Mouse (Mus musculus) forebrain, postnatal 0 days (tissue): ENCODE results near the gene Crhr2. TPM values are rescaled to one million over a fixed set of nuclear protein-coding genes. Genes with fewer than 3 reads are reported as not detected.

Experiments used
- ATAC-seq: fragments of 200-750 bp; cut with Nextera tagmentation; 2 replicates; pipeline ENCODE4 v1.8.0; 2017; ENCODE audit warnings: mild to moderate bottlenecking, moderate library complexity
- DNase-seq: peaks from one replicate; pipeline ENCODE4 v3.0.0-alpha.2; 2015
- H3K27ac ChIP-seq: fragments of 300-500 bp; sonication (generic); 2 replicates; pipeline ENCODE4 v1.5.1; 2014; ENCODE audit warnings: low read depth, mild to moderate bottlenecking, antibody characterized with exemption, low read length, moderate library complexity, mixed read lengths
- H3K27me3 ChIP-seq: fragments of 300-500 bp; sonication (generic); 2 replicates; pipeline ENCODE4 v1.6.1; 2014; ENCODE audit warnings: mild to moderate bottlenecking, low read length, mixed read lengths; ENCODE audit not compliant: insufficient read depth
- H3K36me3 ChIP-seq: fragments of 300-500 bp; sonication (generic); 2 replicates; pipeline ENCODE4 v1.6.1; 2014; ENCODE audit warnings: mild to moderate bottlenecking, moderate library complexity; ENCODE audit not compliant: insufficient read depth
- H3K4me1 ChIP-seq: fragments of 300-500 bp; sonication (generic); 2 replicates; pipeline ENCODE4 v1.6.1; 2014; ENCODE audit warnings: antibody characterized with exemption; ENCODE audit not compliant: insufficient read depth
- H3K4me2 ChIP-seq: fragments of 300-500 bp; sonication (generic); 2 replicates; pipeline ENCODE4 v1.6.1; 2014; ENCODE audit warnings: low read depth, mild to moderate bottlenecking, moderate library complexity
- H3K4me3 ChIP-seq: fragments of 300-500 bp; sonication (generic); 2 replicates; pipeline ENCODE4 v1.5.1; 2014; ENCODE audit warnings: low read depth, low read length, mixed read lengths
- H3K9ac ChIP-seq: fragments of 300-500 bp; sonication (generic); 2 replicates; pipeline ENCODE4 v1.6.1; 2014; ENCODE audit warnings: mild to moderate bottlenecking
- H3K9me3 ChIP-seq: fragments of 300-500 bp; sonication (generic); 2 replicates; pipeline ENCODE4 v1.6.1; 2016; ENCODE audit warnings: low read length
- CTCF ChIP-seq: sonication (generic); IDR thresholded peaks from 2 replicates; pipeline ENCODE4 v1.5.1; 2016; ENCODE audit warnings: antibody characterized with exemption, control low read depth, low read depth
- WGBS: fragments of 180-500 bp; shearing (Covaris S2); extraction: QIAGEN DNeasy Blood & Tissue Kit; methylation state at CpG from one replicate; pipeline ENCODE4 v1.1.7; 2014; 5-methylcytosine and 5-hydroxymethylcytosine counted together
- polyA plus RNA-seq: library from polyadenylated mRNA; unstranded; fragments of >200 nt; fragmentation: Nextera tagmentation; extraction: Ambion mirVana; gene quantifications from 2 replicates; pipeline ENCODE4 v1.2.1, GENCODE M21; 2015
- total RNA-seq: library from RNA; depleted of rRNA; stranded (reverse); fragments of >200 nt; gene quantifications from 2 replicates; pipeline ENCODE4 v1.2.3, GENCODE M21; 2014

Crhr2 gene
- total and polyA plus RNA-seq, 2 experiments from 2014 or later = 1.3 to 1.6 TPM

GRCm38 (mm10) chr6:55126576-55126975, 6.2 kb downstream of the Crhr2 start:
- ATAC-seq (no peak), DNase-seq (no peak)
- no peaks in the 10 kb centered on the region for H3K9me3 ChIP-seq
- no peak overlapping the region for H3K4me3 ChIP-seq
- H3K36me3 ChIP-seq = no peaks in the 10 kb centered on the region
- no peak overlapping the region for H3K4me2 ChIP-seq
- no peak overlapping the region for H3K9ac ChIP-seq
- TF ChIP-seq CTCF = no peak
- H3K27me3 ChIP-seq = no peaks in the 10 kb centered on the region
- no peaks in the 10 kb centered on the region for H3K4me1 ChIP-seq
- no peak overlapping the region for H3K27ac ChIP-seq
- WGBS = 71% methylated on average over 5 of the region's 5 CpGs

- no peak for ATAC-seq
- Histone ChIP-seq H3K27me3 (peaks cover 13% of the 10 kb centered on the region), H3K4me1 (no peaks in the 10 kb centered on the region), H3K9me3 (no peaks in the 10 kb centered on the region), H3K4me3 (no peak overlapping the region), H3K4me2 (no peak overlapping the region), H3K27ac (no peak overlapping the region), H3K9ac (no peak overlapping the region), H3K36me3 (no peaks in the 10 kb centered on the region)
- WGBS = 58% methylated on average over 4 of the region's 4 CpGs
- no peak for TF ChIP-seq CTCF
- no peak for DNase-seq
Measured at GRCm38 (mm10) chr6:55123056-55123455, 9.8 kb downstream of the Crhr2 start.

GRCm38 (mm10) chr6:55117325-55118109, 15.3 kb downstream of the Crhr2 start:
- peak overlapping the region; percentile 59 for H3K4me2 ChIP-seq
- peak; percentile 38 for TF ChIP-seq CTCF
- peaks cover 6% of the 10 kb centered on the region for H3K4me1 ChIP-seq
- H3K27ac ChIP-seq = no peak overlapping the region
- no peaks in the 10 kb centered on the region for H3K9me3 ChIP-seq
- peak overlapping the region; percentile 44 for H3K9ac ChIP-seq
- DNase-seq (peak; percentile 46), ATAC-seq (peak; percentile 78)
- WGBS = under 1% methylated on average over 68 of the region's 68 CpGs
- H3K4me3 ChIP-seq = peak overlapping the region; percentile 56
- peaks cover 32% of the 10 kb centered on the region for H3K27me3 ChIP-seq
- no peaks in the 10 kb centered on the region for H3K36me3 ChIP-seq

GRCm38 (mm10) chr6:55108358-55108757, 24.5 kb downstream of the Crhr2 start:
- no peaks in the 10 kb centered on the region for H3K4me1 ChIP-seq
- no peak overlapping the region for H3K27ac ChIP-seq
- no peak for ATAC-seq
- no peak overlapping the region for H3K4me3 ChIP-seq
- H3K36me3 ChIP-seq = no peaks in the 10 kb centered on the region
- TF ChIP-seq CTCF = no peak
- no peak for DNase-seq
- no peak overlapping the region for H3K9ac ChIP-seq
- WGBS = 22% methylated on average over 7 of the region's 7 CpGs
- H3K9me3 ChIP-seq = no peaks in the 10 kb centered on the region
- H3K4me2 ChIP-seq = no peak overlapping the region
- H3K27me3 ChIP-seq = no peaks in the 10 kb centered on the region

GRCm38 (mm10) chr6:55098603-55099002, 34.2 kb downstream of the Crhr2 start:
- H3K4me3 ChIP-seq = no peak overlapping the region
- no peak overlapping the region for H3K27ac ChIP-seq
- no peak overlapping the region for H3K4me2 ChIP-seq
- TF ChIP-seq CTCF = no peak
- 56% methylated on average over 5 of the region's 5 CpGs for WGBS
- H3K36me3 ChIP-seq = no peaks in the 10 kb centered on the region
- H3K4me1 ChIP-seq = no peaks in the 10 kb centered on the region
- H3K9me3 ChIP-seq = no peaks in the 10 kb centered on the region
- ATAC-seq (no peak), DNase-seq (no peak)
- H3K27me3 ChIP-seq = no peaks in the 10 kb centered on the region
- no peak overlapping the region for H3K9ac ChIP-seq

- Histone ChIP-seq H3K9ac (no peak overlapping the region), H3K27me3 (no peaks in the 10 kb centered on the region), H3K4me3 (no peak overlapping the region), H3K4me2 (no peak overlapping the region), H3K9me3 (no peaks in the 10 kb centered on the region), H3K4me1 (no peaks in the 10 kb centered on the region), H3K27ac (no peak overlapping the region), H3K36me3 (no peaks in the 10 kb centered on the region)
- DNase-seq (peak; percentile 34), ATAC-seq (peak; percentile 75)
- whole genome bisulfite sequencing = 31% methylated on average over 5 of the region's 5 CpGs
- TF ChIP-seq CTCF = no peak
Measured at GRCm38 (mm10) chr6:55098030-55098429, 34.8 kb downstream of the Crhr2 start.

GRCm38 (mm10) chr6:55093431-55094146, 39.2 kb downstream of the Crhr2 start:
- Histone ChIP-seq H3K9ac (no peak overlapping the region), H3K9me3 (no peaks in the 10 kb centered on the region), H3K4me3 (no peak overlapping the region), H3K27ac (no peak overlapping the region), H3K4me1 (no peaks in the 10 kb centered on the region), H3K27me3 (no peaks in the 10 kb centered on the region), H3K36me3 (no peaks in the 10 kb centered on the region), H3K4me2 (no peak overlapping the region)
- ATAC-seq = no peak
- WGBS = 88% methylated on average over 6 of the region's 6 CpGs
- TF ChIP-seq CTCF = no peak
- DNase-seq = no peak
